Mouse (Mus musculus) liver, embryonic 14.5 days (tissue): ENCODE data around the gene Spatc1l.

Source experiments
- CTCF ChIP-seq: IDR thresholded peaks from 2 replicates; pipeline ENCODE4 v1.5.1; 2016; ENCODE audit warnings: antibody characterized with exemption, low read depth, control low read depth
- EP300 ChIP-seq: IDR thresholded peaks from 2 replicates; pipeline ENCODE4 v1.6.1; 2016; ENCODE audit warnings: antibody characterized with exemption, low read depth

DNA sequence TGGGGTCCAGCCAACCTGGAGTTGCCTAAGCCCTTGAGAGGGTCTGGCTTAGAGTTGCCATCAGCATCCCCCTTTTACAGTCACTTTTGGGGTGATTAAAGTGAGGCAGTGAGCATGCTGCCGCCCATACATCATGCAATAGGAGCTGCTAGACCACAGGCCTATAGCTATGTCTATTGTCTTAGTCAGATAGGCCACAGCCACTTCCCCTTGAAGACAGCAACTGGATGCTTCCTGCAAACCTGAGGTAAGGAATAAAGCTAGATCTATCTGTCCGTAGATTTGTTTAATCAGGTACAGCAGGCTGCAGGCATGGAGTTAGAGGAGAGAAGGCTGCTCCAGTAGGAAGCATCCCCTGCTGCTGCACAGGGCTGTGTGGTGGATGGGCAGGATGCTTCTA is 9.0 kb downstream of the Spatc1l start:
- TF ChIP-seq CTCF, result no peak
- TF ChIP-seq EP300, result no peak
